Mouse (Mus musculus) layer of hippocampus, postnatal 10 days (tissue): Measurements from ENCODE around the gene Map2k2. TPM values are rescaled to one million over a fixed set of nuclear protein-coding genes. Genes with fewer than 3 reads are reported as not detected.

Source experiments
- DNase-seq, 2 experiments: peaks; one replicate each; pipeline ENCODE4 v3.0.0; 2021; ENCODE audit warnings: low spot score in 2 of 2
- total RNA-seq, 2 experiments: library from RNA; stranded (reverse); gene quantifications; 2 replicates each; pipeline ENCODE4 v1.2.3; 2021

The Map2k2 gene
- total RNA-seq, 2 experiments from 2014 or later: 139 to 150 TPM

DNA sequence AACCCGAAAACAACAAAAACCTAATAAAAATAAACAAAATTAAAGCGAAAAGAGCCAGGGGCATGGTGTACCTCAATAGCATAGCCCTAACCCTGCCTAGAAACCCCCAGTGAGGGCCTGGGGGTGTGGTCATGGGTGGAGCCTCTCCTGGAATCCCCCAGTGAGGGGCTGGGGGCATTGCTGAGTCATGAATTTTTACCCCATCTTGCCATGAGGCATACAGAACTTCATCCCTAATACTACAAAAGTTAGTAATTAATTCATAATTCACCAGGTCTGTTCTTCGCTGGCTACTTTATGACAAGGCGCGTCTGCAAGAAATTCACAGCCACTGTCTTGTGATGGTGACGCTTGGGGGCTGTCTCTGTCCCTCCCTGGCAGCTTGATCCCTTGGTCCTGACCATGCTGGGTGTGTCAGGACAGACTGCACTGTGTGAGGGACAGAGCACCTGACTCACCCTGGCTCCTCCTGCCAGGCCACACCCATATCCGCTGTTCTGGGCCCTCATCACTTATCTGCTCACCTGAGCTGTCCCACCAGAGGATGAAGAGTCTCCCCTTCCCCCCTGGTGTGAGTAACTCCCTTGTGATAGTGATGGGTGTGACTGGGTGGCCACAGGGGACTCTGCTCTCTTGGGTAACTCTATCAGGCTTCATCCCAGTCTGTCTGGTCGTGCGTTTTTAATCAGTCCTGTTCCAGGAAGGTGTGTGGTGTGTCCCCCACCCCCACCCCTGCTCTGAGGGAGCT is 10.6 kb upstream of the Map2k2 start:
- DNase-seq: no peak

DNA sequence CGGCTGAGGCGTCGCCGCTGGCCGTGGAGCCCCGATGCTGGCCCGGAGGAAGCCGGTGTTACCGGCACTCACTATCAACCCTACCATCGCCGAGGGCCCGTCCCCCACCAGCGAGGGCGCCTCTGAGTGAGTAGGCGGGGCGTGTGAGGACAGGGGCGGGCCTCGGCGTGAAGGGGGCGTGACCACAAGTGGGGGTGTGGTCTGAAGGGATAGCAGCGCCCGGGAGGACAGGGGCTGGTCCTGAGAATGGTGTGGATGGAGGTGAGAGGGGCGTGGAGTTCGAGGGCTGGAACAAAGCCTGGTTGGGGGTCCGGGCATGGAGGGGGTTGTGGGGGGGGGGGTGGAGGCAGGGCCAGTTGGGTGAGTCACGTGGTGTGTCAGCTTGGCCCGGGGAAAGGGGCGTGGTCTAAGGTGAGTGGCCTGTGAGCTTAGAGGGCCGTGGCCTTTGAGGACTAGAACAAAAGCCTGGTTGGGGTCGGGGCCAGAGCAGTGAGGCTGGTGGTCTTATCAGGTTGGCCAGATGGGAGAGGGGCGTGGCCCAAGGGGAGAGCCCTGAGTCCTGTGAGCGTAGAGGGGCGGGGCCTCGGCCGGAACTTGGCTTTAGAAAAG is 502 bp downstream of the Map2k2 start:
- DNase-seq: peak; percentile 88 to 89

DNA sequence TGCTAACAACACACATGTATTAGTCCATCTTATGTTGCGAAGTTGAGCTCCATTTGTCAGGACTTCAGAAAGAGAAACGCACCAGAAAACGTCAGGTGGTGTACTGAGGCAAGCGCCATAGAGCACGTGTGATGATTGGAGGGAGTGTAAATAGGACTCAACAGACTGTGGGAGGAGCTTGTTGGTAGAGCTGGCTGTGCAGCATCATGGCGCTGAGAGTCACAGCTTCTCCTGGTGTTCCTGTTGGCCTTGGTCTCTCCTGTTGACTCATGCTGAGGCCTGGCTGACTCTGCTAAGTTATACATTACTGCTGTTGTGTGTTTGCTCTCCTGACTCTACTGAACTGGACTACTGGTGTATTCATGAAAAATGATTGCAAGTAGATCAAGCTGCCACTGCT is 7.2 kb downstream of the Map2k2 start:
- no peak for DNase-seq

DNA sequence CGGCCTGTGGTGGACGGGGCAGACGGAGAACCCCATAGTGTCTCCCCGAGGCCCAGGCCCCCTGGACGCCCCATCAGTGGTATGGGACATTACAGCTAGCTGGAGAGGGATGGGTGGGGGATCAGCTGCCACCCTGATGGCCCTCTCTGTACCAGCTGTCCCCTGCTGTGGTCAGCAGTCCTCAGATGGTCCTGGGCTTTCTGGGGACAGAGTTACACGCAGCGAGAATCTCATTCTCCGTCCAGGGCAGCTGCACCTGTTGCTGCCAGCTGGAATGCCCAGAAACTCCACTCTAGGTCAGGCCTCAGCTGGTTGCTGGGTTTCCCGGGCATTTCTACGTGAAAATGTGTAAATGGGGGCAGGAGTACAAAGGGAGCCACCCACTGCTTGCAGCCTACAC is 13.9 kb downstream of the Map2k2 start:
- no peak for DNase-seq

DNA sequence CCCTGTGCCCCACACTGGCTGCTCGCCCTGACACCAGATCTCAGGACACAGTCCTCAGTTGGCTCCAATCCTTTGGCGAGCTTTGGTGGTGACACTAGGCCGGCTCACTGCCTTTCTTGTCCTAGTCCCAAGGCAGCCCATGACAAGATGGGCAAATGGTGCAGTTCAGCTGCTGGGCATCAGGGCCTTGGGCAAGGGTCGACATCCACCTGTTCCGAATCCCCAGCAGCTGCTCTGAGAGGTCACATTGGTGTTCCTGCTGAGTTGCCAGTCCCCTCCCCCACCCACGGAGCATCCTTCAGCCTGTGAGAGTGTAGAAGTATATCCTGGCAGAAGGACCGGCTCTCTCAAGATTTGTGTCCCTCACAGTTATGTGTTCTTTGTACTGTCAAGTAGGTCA is 14.9 kb downstream of the Map2k2 start:
- DNase-seq: no peak

DNA sequence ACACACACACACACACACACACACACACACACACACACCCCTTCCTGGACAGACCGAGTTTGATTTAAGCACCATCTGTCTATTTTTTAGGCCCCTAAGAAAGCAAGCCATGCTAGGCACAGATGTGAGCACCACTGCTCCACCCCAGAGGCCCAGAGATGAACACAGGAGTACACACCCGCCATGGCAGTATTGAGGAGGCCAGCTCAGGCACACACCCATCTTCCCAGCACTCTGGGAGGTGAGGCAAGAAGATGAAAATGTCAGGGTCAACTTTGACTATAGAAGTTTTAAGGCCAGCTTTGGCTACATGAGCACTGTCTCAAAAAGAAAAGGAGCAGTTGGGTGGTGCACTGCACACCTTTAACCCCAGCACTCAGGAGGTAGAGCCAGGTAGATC is 17.2 kb downstream of the Map2k2 start:
- DNase-seq: no peak

DNA sequence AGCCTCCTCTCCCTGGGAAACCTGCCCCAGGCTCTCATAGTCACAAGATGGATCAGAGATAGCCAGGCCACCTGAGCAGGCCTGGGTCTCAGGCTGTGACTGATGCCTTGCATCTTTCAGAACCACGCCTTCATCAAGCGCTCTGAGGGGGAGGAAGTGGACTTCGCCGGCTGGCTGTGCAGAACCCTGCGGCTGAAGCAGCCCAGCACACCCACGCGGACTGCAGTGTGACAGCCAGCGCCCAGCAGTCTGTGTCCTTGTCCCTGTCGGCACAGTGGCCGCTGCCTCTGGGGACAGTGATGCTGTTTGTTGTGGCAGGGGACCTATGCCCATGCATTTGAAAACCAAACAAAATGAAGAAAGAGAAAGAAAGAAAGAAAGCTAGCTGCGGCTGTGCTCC is 17.8 kb downstream of the Map2k2 start:
- no peak for DNase-seq

DNA sequence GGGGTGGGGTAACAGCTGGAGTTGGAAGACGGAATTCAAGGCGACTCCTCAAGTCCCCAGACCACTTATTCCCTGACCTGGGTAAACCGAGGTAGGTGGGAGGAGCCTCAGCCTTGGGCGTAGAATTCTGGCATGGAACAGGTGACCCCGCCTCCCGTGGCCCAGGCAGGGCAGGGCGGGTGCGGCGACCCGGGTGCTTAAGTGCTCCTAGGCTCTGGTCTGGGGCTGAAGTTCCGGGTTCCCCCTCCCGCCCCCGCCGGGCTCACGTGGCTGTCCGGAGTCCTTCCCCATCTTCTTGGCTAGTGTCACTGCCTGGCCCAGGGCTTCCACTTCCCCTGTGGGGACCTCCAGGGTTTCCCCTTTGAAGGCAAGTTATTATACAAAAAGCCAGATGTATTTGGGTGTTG is 28.5 kb downstream of the Map2k2 start:
- peak in 1 of 2 experiments; percentile 50 for DNase-seq

DNA sequence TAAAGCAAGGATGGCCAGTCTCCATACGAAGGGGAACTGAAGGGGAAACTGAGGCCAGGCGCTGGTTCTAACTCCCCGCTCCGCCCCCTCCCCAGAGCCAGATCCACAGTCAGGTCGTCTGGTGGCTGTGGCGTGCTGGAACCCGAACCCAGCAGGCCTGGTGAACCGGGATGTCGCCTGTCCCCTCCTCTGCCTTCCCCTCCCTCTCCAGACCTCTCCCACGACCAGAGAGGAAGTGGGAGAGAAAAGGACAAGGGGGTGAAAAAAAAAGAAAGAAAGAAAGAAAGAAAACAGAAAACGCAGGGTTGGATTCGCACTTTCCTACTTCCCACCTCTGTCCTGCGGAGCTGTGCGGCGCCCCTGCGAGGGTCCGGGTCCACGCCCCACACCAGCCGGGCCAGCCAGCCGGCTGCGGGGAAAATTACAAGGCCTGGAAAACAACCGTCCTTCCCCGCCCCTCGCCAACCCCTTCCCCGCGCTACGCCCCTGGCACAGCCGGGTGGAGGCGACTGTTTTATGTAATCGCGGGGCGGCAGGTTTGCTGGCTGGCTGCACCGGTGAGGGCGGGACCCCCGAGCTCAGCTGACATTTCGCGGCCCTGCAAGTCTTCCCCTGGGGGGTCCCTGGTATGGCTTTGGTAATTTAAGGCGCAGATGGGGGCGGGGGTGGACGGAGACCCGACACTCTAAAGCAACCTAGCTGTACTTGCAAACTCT is 29.4 kb downstream of the Map2k2 start, which contains the start of gene Zbtb7a:
Gene Zbtb7a, plus strand, starts transcription at position 255 of the 716 bp plus-strand sequence.
- peak in 1 of 2 experiments; percentile 49 for DNase-seq

DNA sequence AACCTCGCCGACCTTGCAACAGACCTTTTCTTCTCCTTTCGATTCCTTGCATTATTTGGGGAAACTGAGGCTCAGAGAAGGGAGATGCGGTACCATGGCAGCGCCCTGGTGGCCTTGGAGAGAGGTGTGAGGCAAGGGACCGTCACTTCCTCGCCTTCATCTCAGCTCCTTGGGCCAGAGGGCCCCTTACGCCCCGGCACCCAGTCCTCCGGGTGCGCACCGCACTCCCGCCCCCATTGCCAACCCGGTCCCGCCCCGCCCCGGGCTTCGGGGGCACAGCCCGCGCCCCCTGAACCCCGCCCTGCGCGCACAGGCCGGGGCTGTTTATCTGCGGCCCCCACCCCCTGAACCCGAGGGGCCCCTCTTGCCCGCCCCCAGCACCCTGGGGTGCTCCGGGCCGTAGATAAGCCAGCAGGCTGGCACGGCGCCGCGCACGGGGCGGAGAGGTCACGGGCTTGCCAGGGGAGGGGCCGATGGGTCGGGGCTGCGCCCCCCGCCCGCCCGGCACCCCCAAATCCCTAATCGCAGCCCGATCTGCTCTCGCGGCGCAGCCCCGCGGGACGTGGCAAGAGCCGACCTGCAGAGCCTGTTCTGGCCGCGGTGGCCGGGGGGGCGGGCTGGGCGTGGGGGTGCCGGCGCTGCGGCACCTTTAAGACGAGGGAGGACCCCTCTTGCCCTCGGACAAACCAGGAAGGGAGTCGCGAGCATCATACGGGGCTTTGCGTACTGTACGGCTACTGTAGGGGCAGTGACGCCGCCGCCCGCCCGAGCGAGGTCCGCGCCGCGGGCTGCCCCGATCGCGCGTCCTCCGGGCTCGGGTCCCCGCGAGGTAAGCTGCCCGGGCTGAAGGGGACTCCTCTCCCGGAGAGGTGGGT is 30.4 kb downstream of the Map2k2 start:
- DNase-seq: peak; percentile 68 to 77

DNA sequence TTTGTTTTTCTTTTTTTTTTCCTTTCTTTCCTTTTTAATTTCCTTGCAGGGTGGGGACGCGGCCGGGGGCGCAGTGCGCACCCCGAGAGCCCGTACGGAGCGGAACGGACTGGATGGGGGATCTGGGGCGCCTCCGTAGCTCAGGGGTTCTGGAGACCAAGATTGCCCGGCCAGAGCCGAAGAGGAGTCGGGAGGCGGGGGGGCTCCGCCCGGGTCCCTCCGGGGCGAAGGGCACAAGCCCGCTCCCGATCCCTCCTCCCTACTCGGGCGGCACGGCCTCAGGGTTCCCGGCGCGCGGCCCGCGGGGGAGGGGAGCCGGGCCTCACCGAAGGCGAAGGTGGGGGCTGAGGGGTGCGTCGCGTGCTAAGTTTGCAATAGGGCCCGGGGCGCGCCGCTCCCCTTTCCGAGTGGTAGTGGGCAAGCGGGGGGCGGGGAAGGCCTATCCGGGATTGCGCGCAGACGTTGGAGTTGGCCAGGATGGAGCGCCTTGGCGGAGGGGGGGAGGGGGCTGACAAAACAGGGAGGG is 31.1 kb downstream of the Map2k2 start:
- peak; percentile 84 to 90 for DNase-seq

DNA sequence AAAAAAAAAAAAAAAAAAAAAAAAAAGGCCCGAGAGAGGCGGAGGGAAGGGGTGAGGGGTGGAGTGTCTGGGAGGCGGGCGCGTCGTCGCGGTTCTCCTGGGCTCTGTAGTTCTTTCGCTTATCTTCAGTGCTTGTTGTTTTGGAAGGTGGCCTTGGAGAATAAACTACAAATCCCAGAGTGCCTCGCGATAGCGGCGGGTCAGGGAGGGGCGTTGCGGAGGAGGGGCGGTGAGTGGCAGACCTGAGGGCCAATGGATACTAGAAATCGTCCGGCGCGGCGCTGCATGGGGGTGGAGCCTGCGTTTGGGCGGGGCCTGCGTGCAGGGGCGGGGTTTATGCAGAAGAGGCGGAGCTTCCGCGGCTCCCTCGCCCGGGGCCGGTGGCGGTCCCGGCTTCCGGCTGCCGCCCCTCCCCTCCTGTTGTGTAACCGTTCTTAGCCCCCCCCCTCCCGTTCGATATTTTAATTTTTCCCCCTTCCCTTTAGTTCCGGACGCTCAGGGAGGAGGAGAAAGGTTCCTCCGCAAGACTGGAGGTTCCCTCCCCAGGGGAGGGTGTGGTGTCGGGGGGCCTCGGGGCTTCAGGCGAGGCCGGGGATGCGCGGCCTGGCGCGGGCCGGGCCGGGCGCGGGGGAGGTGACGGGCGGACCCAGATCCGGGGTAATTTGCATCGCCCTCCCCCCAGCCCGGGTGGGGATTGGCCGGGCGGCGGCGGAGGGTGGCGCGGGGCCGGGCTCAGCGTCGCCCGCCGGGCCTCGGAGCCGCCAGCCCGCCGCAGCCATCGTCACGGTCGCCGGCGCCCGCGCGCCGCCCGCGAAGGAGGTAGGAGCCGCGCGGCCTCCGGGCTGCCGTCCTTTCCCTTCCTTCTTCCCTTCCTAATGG is 31.8 kb downstream of the Map2k2 start:
- DNase-seq: peak; percentile 100

DNA sequence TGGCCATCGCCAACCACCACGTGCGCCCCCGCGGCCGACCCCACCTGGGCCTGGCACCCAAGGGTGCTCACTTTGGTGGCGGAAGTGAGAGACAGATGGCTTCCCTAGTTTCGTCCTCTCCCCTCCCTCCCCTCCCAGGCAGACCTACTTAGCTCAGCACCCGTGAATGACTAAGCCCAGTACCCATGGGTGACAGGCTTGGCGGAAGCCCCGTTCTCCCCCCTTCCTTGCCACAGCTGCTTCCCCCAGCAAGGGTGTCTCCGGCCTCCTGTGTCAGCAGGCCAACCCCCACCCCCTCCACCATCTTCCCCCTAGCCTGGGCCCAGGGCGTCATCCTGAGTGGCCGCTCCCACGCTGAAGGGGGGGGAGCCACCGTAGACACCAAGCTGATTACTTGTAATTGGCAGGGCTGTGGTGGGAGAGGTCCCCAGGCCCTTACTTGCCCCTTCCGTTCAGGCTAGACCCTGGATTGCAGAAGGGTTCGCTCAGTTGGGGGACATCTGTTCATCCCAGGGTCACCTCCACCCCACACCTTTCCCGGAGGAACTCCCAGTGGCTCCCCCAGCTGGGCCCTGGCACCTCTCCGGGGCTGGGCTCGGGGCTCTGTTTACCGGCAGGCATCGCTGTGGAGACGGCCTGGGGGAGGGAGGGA is 32.5 kb downstream of the Map2k2 start:
- DNase-seq: peak; percentile 58 to 70

DNA sequence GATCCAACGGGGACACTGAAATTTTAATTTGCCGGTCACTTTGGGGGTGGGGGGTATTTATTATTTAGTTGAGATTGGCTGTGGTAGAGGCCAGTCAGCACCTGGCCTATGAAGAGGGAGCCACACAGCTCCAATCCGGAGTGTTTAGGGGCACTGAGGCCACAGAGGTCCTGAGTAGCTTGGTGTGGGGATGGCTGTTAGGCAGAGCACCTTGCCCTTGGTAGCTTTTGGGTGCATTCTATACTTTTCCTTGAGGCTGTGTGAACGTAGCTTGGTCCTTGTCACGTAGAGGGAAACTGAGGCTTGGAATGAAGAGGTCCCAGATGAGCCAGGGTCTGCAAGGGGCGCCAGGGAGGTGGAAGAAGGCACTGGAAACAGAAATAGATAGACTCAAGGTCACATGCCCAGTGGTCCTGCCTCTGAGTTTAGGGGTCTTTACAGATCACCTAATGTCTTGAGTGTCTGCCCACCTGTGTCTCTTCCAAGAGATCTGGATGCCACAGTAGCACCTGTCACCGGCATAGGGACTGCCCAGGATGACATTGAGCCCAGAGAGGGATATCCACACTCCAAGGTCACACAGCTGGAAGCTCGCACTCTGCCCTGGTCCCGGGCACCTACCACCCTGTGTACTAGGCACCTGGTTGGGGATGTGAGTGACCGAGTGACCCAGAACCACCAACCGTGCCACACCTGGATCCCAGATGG is 33.3 kb downstream of the Map2k2 start:
- DNase-seq: no peak

DNA sequence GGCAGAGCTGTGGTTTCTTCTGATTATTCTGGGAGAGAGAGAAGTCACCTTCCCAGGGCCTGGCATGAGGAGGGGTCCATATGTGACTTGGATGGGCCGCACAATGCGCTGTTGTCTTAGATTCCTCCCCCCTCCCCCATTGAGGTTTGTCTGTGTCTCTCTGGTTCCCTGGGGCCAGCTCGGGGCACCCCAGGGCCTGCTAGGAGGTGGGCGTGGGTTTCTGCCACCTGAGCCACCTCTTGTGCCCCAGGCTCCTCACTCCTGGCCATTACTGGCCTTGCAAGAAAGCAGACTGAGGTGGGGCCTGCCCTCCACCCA is 33.8 kb downstream of the Map2k2 start:
- no peak for DNase-seq

DNA sequence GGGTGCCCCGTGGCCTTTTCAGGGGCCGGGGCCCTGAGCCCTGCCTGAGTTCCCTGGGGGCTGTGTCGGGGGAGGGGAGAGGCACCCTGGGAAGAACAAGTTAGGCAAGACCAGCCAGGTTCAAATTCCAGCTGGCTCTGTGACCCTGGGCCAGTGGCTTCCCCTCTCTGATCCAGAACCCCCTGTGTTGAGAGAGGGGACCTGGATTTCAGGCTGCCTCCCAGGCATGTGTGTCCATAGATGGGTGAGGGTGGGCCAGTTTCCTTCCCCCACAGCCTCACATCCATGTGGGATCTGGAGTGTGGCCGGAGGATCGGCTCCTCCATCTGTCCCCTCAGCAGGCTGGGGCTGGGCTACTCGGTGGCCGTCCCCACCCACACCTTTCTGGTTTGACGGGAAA is 34.3 kb downstream of the Map2k2 start:
- no peak for DNase-seq

DNA sequence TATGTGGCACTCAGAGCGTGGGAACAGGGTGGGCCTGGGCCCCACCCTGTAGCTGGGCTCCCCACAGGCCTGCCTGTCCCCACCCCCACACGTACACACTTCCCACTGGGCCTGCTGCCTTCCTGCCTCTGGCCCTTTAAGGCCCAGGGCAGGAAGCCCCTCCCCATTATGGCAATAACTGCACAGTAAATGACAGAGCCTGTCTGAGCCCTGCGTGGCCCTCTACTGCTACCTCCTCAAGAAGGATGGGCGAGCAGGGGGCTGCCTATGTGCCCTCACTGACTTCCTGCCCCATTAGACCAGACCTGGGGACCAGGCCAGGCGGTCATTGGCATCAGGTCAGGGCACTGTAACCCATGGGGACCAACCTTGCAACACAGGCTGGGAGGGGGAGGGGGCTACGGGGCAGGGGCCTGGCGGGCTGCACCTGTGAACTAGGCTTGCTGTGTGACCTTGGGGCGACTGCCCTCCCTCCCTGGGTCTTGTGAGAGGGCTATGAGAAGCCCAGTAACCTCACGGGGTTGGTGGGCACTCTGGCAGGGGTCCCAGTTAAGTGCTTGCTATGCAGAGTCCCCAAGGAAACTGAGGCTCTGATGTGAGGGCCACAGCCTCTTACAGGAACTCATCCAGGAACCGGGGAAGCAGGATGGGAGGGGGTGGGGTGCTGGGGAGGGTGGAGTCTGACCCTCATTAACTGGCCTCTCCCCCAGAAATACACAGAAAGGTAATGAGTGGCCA is 35.2 kb downstream of the Map2k2 start:
- DNase-seq: peak in 1 of 2 experiments; percentile 31
